Mouse (Mus musculus) heart, adult 18-20 months (tissue): ENCODE results near the gene Med13l. TPM values are rescaled to one million over a fixed set of nuclear protein-coding genes. Genes with fewer than 3 reads are reported as not detected.
A peak's percentile ranks its signal among the peaks of the same experiment; 100 is the strongest.

Source experiments
- DNase-seq, 2 experiments: peaks; one replicate each; pipeline ENCODE4 v3.0.0; 2021 to 2022; ENCODE audit warnings: mixed read lengths in 1 of 2
- total RNA-seq, 2 experiments: library from RNA; stranded (reverse); gene quantifications; 2 replicates each; pipeline ENCODE4 v1.2.3; 2021

The Med13l gene
- total RNA-seq, 2 experiments from 2014 or later, result 27.4 to 31.0 TPM

DNA sequence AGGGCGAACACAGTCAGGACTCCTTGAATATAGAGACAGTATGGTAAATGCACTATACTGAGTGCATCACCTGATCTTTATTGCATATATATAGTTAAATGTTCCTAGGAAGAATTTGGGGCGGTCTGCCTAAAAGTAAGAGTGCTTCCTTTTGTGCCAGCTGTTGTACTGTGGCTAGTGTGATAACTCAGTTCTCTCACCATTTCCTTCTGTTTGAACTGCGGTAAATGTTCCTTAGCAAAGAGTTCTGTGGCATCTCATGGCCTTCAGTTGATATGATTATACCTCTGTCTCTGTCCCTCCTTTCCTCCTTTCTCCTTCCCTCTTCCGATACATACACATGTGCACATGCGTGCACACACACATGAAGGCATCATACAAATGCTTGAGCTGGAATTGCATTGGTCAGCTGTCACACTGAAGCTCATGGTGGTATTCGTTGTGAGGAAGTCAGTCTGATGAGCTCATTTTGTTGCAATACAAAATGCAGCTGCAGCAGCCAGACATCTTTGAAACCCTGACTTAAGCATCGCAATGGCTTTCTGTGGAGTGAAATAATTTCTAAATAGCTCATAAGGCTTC, 97.9 kb downstream of the Med13l start:
- DNase-seq, result no peak

DNA sequence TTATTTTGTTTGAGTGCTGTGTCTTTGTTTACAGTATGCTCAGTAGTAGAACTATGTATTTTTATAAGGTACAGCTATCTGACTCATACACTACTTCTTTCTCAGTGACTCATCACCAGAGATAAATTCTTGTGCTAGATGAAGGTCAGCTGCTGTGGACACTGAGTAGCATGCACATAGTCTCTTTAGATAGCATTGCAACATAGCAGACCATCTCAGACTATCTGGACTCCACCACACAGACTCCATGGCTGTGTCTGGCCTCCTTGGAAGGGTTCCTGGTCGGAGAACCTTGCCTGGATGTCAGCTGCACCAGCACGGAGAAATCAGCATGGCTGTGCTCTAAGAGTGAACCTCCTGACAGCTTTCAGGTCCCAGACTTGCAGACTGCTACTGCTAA, 99.2 kb downstream of the Med13l start:
- DNase-seq, result peak; percentile 55 to 68

DNA sequence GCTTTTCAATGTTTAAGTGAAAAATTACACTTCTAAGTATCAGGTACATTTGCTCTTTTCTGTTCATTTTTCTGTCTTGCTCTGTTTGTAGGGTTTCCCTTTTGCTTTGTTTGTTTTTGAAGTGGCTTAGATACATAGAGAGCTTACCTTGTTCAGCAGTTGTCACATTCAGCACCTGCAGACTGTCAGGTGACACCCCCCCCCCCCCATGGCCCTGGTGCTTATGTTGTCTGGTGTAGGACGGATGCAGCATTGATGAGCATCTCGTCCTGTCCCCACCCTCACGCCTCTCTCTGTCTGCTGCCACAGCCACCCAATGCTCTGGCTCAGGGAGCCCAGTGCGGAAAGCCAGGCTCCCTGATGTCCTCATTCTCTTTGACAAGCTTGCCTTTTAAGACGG, 101.3 kb downstream of the Med13l start:
- no peak for DNase-seq

DNA sequence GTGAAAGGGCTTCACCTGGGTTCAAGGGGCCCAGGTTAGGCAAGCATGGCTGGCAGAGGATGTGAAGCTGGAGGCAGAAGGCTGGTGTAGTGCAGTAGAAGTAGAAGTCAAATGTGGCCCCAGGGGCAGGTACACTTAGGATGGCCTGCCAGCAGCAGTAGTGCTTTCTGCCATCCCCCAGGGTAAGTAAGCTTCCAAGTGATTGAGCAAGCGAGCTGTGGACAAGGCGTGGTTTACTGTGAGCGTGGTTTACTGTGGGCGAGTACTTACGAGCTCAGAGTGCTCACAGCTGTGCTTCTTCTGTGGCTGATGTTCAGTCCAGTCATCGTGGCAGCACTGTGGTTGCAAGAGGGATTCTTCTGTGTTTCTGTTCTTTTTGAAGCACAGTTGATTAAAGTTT, 103.5 kb downstream of the Med13l start:
- DNase-seq, result peak; percentile 79 to 86

DNA sequence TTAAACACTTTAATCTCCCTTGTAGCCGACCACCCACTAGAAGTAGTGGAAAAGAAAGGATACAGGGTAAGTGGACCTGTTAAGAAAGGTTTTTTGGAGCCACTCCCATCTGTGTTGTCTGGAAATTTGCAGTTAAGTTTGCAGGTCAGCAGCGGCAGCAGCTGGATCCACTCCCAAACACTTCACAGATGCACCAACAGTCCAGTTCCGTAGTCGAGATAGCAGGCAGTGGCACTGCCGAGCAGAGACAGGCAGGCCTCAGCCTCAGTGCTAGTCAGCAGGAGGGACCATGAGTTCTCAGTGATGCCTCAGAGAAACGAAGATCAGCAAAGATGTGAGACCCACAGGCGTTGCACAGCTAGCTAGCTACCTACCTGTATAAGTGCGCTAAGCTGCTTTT, 104.5 kb downstream of the Med13l start:
- DNase-seq, result no peak

DNA sequence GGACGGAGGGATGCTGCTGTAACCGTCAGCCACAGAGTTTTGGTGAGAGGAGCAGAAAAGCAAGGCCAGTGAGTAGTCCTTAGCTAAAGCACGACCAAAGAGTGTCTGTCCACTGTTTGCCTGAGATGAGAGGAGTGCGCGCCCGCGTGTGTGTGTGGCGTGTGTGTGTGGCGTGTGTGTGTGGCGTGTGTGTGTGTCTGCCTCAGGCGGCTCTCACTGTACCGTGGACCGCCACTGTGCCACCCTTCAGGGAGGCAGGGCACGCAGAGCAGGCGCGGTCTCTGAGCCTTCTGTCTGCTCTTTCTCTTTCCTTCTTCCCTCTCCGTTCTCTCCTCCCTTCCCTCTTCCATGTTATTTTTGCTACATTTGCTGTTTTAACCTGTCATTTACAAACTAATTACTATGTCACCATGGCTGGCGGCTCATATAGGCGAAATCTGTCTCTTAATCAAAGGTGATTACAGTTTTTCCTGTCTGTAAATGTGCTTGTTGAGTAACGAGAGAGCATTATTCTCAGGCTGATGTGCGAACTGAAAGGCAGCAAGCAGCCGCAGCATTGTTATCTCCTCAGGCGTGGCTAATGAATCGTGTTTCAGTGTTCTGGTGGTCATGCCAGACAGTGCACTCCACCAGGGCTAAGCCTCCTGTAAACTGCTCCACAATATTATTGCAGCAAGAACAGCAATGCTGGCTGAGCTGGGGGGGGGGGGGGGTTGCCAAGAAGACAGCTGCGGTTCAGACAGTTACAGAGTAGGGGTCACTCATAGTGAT, 106.1 kb downstream of the Med13l start:
- DNase-seq, result peak in 1 of 2 experiments; percentile 39

DNA sequence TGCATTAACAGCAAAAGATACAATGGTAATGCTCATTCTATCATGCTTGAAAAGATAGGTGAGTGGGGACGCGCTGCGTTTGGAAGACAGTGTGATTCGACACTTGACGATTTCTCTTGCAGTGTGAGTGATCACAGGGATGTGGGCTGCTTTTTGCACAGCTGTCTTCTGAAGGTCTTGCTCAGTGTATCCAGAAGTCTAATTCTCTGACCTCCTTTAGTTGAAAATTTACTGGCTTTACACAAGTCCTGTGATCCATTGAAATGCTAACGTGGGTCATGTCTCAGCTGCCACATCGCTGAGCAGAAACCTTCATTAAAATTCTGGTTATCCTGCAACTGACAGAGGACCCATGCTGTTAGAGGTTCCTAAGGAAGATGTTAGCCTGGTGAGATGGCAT, 107.4 kb downstream of the Med13l start:
- DNase-seq, result no peak

DNA sequence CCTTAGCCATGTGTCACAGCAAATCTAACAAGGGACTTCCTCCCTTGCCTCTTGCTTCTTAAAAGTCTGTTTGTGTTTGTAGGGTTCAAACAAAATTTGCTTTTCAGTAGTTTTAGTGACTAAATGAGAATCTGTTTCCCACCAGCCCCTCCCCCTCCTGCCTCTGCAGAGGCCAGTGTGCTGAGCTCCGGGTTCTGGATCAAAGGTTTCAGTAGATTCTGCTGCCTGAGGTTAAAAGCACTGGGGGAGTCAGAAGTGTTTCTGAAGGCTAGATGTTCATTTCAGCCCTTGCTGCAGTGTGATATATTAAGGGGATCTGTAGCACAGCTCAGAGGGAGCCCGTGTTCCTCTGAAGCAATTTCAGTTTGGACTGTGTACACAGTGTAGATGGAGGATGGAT, 108.5 kb downstream of the Med13l start:
- no peak for DNase-seq

DNA sequence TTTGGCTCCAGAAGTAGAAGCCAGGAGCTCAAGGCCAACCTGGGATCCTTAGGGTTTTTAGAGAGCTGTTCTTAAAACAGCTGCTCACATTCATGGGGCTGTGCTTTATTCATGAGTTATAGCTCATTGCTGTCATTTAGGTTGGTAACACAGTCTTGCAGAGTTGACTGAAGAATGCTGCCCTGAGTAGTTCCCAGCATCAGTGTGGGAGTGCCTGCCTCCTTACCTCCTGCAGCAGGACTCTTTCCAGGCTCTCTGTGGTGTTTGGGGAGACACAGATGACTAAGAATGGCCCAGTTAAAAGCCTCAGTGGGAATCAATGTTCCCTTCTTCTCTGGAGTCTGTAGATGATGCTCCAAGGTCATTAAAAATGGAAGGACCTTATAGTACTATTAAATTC, 111.6 kb downstream of the Med13l start:
- DNase-seq, result no peak

DNA sequence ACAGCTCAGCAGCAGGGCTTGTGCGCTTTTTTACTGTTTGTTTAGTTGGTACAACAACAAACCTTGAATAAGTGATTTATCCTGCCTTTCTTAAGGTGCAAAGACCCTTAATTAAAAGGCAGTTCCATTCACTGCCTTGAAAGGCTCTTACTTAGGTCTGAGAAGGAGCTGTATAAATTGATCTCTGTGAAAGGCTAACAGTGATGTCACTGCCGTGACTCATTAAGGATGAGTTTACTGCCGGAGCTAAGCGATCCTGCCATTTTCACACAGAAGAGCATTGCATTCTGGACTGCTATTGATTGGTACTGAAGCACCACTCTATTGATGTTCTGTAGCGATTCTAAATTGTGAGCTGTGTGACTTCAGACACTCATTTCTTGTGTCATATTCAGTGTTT, 113.4 kb downstream of the Med13l start:
- DNase-seq, result no peak

DNA sequence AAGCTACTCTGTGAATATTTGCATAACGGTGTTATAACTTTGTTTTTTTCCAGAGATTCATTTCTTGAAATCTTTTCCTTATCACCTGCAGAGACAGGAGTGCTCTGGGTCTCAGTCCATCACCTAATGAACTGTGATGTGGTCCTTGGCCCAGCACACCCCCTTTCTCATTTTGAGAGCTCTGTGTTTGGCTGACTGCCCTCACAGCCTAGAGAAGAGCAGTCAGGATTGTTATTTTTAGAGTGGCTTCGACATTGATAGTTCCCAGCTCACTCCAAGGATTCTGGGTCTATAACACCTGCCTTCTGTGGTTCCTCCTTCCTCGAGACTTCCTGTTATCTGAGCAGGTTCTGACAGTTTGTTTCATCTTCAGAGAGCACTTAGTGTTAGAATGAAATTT, 113.8 kb downstream of the Med13l start:
- DNase-seq, result peak; percentile 58 to 60

DNA sequence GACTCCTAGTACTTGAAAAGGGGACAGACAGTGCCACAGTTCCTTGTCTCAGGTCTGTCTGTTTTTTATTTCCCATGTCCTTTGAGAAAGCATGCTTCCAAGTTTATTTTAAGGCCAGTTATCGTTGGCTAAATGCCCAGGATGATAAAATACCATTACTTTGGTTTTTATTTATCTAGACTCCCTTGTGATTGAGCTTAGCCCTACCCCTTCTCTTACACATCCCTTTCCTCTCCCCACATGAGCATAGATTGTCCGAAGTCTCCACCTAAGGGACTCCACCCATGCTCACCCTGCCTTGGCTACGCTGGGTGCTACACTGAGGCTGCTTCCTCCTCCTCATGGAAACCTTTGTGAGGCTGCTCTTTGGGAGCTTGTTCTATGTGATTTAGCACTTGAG, 115.2 kb downstream of the Med13l start:
- DNase-seq, result peak; percentile 58 to 60

DNA sequence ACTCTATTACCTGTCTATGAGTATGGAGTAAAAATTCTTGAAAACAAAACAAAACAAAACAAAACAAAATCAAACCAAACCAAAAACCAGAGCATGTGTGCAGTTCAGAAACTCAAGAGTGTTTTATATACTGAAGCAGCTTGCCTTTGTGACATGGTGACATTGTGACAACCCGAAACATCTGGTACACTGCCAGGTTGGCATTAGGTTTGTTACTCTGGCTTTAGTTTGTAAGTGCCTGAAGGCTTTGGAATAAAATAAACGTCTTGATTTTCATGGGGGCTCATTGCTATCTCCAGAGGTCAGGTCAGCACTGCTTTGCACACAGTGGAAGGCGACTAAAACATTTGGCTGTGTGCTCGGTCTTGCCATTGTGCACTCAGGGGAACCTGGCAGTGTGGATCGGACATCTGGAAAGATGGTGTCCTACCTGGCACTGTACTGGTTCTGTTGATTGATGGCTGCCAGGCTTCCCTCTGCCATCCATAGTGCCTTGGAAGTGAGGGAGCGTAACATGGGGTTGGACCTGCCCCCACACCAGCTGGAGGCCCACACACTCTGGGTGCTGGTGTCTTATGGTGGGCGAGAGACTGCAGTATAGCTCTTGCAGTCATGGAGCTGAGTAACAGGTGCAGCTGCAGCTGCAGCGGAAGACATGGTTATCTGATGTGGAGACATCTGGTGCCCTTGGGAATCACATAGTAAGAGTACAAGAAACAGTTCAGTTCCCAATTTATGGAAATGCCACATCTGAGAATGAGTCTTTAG, 115.9 kb downstream of the Med13l start:
- DNase-seq, result peak; percentile 31 to 48

DNA sequence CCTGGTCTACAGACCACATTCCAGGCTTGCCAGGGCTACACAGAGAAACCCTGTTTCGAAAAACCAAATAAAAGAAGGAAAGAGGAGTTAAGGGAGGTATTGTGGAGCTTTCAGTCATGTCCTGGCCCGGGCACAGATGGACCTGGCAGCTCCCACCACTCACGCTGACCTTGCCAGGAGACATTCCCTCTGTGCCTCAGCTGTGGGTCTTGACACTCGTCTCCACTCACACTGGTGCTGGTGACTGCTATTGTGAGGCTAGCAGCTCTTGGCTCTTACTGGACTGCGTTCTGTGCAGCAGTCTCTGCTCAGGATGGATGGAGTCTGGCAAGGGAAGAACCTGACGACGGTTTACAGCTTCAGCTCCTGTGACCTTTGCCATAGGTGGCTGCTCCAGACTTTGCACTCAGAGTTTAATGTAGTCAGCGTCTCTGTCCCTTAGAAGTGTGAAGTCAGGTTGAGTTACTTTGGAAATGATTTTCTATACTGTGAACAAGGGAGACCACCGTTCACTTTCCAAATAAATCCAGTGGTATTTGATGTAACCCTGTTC, 118.9 kb downstream of the Med13l start:
- no peak for DNase-seq

DNA sequence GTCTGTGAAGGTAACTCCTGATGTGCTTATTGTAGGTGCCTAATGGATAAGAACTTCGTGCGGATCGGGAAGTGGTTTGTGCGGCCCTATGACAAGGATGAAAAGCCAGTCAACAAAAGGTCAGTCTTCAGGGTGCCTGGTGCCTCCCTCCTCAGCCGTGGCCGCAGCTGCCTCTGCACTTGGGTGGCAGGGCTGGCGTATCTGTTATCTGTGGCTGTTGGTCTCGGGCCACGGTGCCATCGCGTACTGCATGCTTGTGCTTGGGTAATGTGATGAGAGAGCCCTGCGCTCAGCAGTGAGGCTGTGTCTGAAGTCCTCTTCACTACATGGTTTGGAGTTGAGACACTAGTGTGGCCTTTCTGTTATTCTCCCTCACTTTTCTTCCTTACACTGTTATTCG, 120.4 kb downstream of the Med13l start:
- peak; percentile 50 to 63 for DNase-seq

DNA sequence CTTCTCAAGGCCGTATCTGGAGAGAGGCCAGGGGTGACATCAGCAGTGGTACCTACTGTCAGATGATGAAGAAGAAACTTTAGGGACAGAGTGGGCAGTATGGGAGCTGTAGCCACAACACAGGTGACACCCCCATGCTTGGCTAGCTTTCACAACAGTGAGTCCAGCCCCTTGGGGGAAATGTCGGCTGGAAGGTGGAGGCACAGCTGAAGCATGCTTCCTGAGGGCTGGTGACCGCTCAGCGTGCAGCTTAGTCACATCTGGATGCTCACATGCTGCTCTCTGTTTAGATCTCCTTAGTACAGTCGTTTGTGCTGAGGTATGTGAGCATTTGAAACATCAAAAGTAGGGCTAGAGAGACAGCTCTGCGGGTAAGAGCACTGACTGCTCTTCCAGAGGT, 121.5 kb downstream of the Med13l start:
- no peak for DNase-seq

DNA sequence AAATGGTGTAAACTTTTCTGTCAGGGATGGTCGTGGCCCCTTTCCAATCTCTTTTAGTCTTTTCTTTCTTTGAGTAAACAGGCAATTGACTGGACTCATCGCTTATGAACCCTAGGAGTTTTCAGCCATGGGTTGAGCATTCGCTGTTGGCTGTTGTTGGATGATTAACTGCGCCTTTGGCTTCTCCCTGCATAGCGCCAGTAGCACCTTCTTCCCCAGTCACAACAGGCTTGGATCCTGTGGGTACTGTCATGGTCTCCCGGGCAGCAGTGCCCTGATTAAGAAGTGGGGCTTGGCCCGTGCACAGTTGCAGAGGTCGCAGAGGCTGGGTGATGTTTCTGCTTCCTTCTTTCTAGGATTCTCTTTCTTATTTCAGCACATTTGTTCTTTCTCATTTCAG, 124.7 kb downstream of the Med13l start:
- no peak for DNase-seq

DNA sequence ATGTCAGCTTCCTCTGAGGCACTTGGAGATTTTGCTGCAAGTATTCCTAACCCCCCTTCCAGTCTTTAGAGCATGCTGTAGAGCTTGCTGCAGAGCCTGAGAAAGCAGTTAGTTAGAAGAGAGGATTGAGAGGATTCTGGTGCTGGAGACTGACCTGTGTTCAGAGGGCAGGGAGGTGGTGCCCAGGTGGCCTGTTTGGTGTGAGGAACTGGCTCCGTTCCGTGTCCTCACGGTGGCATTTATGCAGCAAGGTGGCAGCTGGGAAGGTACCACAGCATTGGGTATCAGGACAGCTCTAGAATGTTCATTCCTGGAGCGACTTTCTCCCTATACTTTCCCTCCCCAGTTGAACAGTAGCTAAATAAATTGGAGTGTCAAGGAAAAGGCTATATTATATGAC, 125.5 kb downstream of the Med13l start:
- DNase-seq, result no peak

DNA sequence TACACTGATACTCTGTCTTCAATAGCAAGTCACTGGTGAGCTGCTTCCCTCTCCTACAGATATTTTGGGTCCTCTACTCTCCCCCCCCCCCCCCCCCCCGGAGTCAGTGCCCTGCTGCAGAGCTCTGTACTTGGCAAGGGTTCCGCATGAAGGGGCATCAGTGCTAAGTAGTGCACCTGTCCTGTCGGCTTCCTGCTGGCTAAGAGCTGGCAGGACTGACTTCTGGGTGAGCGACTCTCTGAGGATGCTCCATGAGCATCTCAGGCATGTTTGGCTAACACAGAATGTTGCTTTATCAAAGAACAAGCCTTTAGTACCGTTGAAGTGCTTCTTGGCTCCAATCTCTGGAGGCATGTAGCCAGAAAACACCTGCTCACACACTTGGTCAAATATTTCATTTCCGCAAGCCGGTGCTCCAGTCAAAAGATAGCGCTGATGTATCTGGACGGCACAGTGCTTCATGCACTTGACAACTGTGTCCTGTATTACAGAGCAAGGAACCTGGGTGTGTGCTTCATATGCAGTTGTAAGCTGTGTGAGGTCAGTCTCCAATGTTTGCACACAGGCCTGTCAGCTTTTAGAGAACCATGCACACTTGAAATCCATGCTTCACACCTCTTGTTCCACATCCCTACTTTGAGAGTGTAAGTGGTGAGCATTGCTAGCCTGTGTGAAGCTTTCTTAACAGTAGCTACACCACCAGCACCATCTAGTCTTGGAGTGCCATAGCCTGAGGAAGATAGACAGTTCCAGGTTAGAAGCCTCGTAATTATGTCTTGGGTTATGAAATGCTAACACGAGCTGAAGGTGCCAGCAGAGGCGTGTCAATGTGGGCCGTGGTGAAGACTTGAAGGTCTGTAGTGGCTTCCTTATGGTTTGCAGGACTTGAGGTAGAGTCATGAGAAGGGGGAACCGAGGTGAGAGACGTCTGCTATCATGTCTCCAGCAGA, 128.7 kb downstream of the Med13l start:
- DNase-seq, result no peak

DNA sequence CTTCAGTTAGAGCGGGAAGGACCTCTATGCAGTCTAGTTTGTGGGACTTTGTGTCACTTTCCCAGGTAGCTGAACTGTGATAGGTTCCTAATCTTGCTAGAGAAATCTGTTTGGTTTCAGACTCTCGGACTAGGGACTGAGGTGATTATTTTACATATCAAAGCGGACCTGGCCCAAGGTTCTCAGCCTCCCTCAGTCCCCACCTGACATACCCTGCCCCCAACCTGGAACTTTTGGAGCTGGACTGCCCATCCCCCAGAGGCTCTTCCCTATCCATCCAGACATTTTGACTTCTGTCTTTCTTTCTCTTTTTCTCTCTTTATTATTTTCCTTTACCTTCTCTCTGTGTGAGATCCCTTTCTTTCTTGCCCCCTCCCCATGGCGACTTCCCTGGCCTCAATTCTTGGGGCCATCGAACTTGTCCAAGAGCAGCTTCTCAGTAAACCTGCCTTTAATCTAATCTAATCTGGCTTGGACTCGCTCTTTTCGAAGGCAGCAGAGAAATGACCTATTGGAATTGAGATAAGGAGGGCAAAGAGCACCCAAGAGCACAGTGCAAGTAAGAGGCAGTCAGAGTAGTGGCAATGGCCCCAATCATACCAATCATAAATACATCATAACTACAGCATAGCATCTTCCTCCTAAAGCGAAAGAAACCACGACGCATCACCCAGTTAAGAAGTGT, 130.7 kb downstream of the Med13l start:
- no peak for DNase-seq

DNA sequence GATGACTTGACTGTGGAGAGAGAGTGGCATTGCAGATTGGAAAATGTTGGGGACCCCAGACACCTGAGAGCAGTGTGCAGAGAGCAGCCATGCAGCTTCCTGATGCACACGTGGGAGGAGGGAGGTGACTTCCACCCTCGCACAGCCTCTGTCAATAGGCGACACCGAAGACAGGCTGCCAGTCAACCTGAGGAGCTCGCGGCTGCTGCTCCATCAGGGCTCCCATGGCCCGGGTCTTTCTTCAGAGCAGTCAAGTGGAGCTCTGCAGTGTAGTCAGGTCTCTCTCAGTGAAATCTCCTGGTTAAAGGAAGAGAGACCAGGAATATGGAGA, 131.2 kb downstream of the Med13l start:
- DNase-seq, result no peak
